Mouse (Mus musculus): ENCODE measurements around the gene Uncx. TPM values are rescaled to one million over a fixed set of nuclear protein-coding genes. Genes with fewer than 3 reads are reported as not detected.
"Not testable (repeated sequence)": the region's sequence is repeated elsewhere in the genome, so short reads cannot be mapped to it uniquely, and the experiment has no call there.

Uncx gene
- polyA plus RNA-seq, 1 experiment = 1.1 TPM

DNA sequence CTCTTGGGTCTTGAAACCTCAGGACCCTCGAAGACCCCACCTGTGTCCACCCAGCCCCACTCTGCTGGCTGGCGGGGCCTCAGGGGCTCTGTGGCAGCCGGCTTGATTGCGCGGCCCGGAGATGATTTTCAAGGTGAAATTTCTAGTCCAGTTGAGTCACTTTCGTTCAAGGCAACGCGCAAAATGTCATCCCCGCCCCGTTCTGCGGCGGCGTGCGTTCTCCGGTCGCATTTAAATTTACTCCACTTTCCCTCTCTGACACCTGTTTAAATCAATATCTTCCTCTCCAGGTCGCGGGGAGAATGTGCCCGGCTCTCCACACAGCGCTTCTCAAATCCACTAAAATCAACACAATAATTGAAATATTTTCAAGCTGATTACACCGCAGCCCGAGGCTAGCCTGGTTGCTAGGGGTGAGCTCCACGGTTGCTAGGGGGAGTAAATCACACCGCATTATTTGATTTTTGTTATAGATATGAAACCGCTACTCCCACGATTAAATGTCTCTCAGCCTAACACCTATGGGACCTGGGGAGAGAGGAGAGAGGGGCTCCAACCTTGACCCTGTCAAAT is 37.0 kb downstream of the Uncx start:
- TF ChIP-seq CTCF (conservative IDR thresholded peaks at IDR 0.05; ENCODE audit: insufficient read depth, insufficient read length, low read depth, low read length) (no peak), POLR2A (IDR thresholded peaks at IDR 0.05; ENCODE audit: low read depth, low read length) (no peak)
- H3K36me3 ChIP-seq (ENCODE audit: control insufficient read depth, insufficient read depth, low read length) = no peaks in the 10 kb centered on the region
- 37% methylated on average over 27 of the region's 27 CpGs for WGBS
- H3K4me1 ChIP-seq (ENCODE audit: control insufficient read depth, insufficient read depth, low read length) = no peaks in the 10 kb centered on the region
- H3K4me3 ChIP-seq (ENCODE audit: insufficient read depth, low read depth, low read length) = no peak overlapping the region
- 0 out of 2 replicates have a peak, but pooled peaks cover 3% of the 10 kb centered on the region for H3K27me3 ChIP-seq (replicated peaks; ENCODE audit: control insufficient read depth, insufficient read depth, low read length)
- no peak for DNase-seq
- H3K27ac ChIP-seq (ENCODE audit: insufficient read depth, low read depth, low read length) = no peak overlapping the region

DNA sequence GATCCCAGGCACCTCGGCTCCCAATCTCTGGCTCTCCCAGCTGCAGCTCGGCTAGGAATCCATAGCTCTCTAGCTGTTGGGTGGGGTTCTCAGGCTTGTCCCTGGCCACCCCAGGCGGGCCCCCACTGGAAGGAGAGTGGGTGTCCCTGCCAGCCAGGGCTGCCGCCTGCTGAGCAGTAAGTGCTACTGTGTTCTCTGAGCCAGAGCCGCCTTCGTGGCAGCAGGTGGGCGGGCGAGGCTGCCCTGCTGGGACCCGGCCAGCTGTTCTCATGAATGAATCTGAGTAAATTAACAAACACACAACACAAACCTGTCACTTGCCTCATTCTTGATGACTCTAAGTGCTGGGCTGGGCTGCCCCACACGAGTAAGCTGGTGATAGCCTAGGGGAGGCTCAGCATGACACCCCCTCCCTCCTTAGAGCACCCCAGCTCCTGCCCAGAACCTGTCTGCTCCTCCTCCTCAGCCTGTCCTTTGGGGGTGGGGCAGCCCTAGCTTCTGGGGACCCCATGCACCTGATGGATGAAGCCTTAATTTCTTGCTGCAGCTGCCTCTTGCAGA is 38.1 kb downstream of the Uncx start:
- WGBS = 15% methylated on average over 10 of the region's 10 CpGs
- Histone ChIP-seq H3K27ac (ENCODE audit: insufficient read depth, low read depth, low read length) (no peak overlapping the region), H3K36me3 (ENCODE audit: control insufficient read depth, insufficient read depth, low read length) (no peaks in the 10 kb centered on the region), H3K4me1 (ENCODE audit: control insufficient read depth, insufficient read depth, low read length) (no peaks in the 10 kb centered on the region), H3K4me3 (ENCODE audit: insufficient read depth, low read depth, low read length) (no peak overlapping the region), H3K27me3 (replicated peaks; ENCODE audit: control insufficient read depth, insufficient read depth, low read length) (0 out of 2 replicates have a peak, but pooled peaks cover 3% of the 10 kb centered on the region)
- no peak for TF ChIP-seq POLR2A (IDR thresholded peaks at IDR 0.05; ENCODE audit: low read depth, low read length)
- no peak for TF ChIP-seq CTCF (conservative IDR thresholded peaks at IDR 0.05; ENCODE audit: insufficient read depth, insufficient read length, low read depth, low read length)
- DNase-seq = no peak

DNA sequence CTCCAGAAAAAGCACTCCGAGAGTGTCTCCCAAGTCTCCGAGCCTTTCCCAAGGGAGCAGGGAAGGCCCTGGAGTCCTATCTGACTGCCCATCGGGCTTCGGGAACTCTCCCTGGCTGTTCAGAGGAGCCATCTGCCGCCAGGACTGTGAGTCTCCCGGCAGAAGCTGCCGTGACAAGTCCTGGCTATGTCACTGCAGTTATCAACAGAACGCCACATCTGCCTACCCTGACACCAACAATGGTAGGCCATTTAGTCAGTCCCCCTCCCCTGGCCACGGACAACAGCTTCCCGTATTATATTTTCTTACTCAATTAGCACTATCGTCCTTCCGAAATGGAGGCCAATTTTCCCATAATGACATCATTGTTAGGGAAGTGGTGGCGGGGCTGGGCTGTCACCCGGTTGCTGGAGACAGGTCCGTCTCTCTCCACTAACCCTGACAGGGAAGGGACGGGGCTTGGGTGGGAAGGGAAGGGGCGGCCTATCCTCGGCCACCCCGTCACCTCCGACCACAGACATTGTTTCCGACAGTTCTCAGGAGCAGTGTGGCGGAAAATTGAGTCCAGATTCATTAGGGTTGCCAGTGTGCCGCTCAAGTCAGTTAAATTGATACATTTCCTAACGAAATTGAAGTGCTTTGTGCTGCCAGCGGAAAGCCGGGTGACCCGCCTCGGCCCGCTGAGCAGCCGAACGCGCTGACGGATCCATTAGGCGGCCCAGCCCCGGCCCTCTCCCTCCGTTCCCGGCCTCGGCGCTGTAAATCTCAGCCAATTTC is 41.9 kb downstream of the Uncx start:
- H3K4me3 ChIP-seq (ENCODE audit: insufficient read depth, low read depth, low read length) = no peak overlapping the region

GRCm38 (mm10) chr5:139585748-139586060 is 42.4 kb downstream of the Uncx start:
- no peak for TF ChIP-seq CTCF (conservative IDR thresholded peaks at IDR 0.05; ENCODE audit: insufficient read depth, insufficient read length, low read depth, low read length)
- TF ChIP-seq POLR2A (IDR thresholded peaks at IDR 0.05; ENCODE audit: low read depth, low read length) = no peak
- Histone ChIP-seq H3K36me3 (ENCODE audit: control insufficient read depth, insufficient read depth, low read length) (no peaks in the 10 kb centered on the region), H3K27ac (ENCODE audit: insufficient read depth, low read depth, low read length) (no peak overlapping the region), H3K27me3 (replicated peaks; ENCODE audit: control insufficient read depth, insufficient read depth, low read length) (0 out of 2 replicates have a peak, but pooled peaks cover 1% of the 10 kb centered on the region), H3K4me1 (ENCODE audit: control insufficient read depth, insufficient read depth, low read length) (no peaks in the 10 kb centered on the region), H3K4me3 (ENCODE audit: insufficient read depth, low read depth, low read length) (no peak overlapping the region)
- 7% methylated on average over 8 of the region's 8 CpGs for WGBS
- no peak for DNase-seq

More for the DNA sequence above, 41.9 kb downstream of the Uncx start:
- H3K27ac ChIP-seq (ENCODE audit: insufficient read depth, low read depth, low read length) = no peak overlapping the region
- H3K36me3 ChIP-seq (ENCODE audit: control insufficient read depth, insufficient read depth, low read length) = no peaks in the 10 kb centered on the region
- DNase-seq = no peak
- WGBS = 14% methylated on average over 39 of the region's 39 CpGs
- 0 out of 2 replicates have a peak, but pooled peaks cover 1% of the 10 kb centered on the region for H3K27me3 ChIP-seq (replicated peaks; ENCODE audit: control insufficient read depth, insufficient read depth, low read length)
- TF ChIP-seq POLR2A (IDR thresholded peaks at IDR 0.05; ENCODE audit: low read depth, low read length) (no peak), CTCF (conservative IDR thresholded peaks at IDR 0.05; ENCODE audit: insufficient read depth, insufficient read length, low read depth, low read length) (no peak)
- H3K4me1 ChIP-seq (ENCODE audit: control insufficient read depth, insufficient read depth, low read length) = no peaks in the 10 kb centered on the region

- H3K27me3 ChIP-seq (replicated peaks; ENCODE audit: control insufficient read depth, insufficient read depth, low read length); H3K4me1 ChIP-seq (ENCODE audit: control insufficient read depth, insufficient read depth, low read length); H3K36me3 ChIP-seq (ENCODE audit: control insufficient read depth, insufficient read depth, low read length); H3K4me3 ChIP-seq (ENCODE audit: insufficient read depth, low read depth, low read length); H3K27ac ChIP-seq (ENCODE audit: insufficient read depth, low read depth, low read length); DNase-seq: not testable (repeated sequence)
- 90% methylated on average over 4 of the region's 5 CpGs for WGBS
- TF ChIP-seq CTCF (conservative IDR thresholded peaks at IDR 0.05; ENCODE audit: insufficient read depth, insufficient read length, low read depth, low read length) = 0 out of 2 replicates have a peak, but pooled peaks have one; percentile 18
These were observed 44.2 kb downstream of the Uncx start for GRCm38 (mm10) chr5:139587459-139587858.

DNA sequence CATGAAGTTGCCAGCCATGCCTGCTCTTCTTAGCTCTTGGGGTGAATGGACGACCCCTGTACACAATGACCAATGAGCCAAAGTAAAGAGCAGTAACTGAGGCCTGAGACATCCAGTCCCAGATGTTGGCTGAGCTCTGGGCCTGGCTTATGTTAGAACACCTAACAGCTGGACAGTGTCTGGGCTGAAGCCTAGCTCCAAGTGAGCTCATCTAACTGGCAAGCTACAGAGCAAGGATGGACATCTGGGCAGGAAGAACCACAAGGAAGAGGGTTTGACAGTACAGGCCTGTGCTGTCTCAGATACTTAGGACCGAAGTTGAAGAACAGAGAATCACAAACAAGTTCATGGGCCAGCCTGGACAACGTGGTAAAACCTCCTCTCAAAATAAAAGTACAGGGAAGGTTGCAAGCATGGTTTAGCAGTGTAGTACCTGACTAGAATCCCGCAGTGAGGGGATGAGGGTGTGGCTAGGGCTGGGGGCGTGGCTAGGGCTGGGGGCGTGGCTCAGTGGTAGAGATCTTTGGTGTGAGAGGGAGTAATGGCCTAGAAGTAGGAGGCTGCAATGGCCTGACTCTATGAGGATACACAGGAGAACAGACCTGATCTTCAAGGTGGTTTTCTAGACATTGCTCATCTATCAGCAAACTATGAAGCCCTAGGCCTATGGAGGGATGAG is 47.5 kb downstream of the Uncx start:
- WGBS = 49% methylated on average over 6 of the region's 6 CpGs
- H3K27ac ChIP-seq (ENCODE audit: insufficient read depth, low read depth, low read length); H3K36me3 ChIP-seq (ENCODE audit: control insufficient read depth, insufficient read depth, low read length); H3K4me1 ChIP-seq (ENCODE audit: control insufficient read depth, insufficient read depth, low read length); H3K27me3 ChIP-seq (replicated peaks; ENCODE audit: control insufficient read depth, insufficient read depth, low read length); H3K4me3 ChIP-seq (ENCODE audit: insufficient read depth, low read depth, low read length): not testable (repeated sequence)
- peak; percentile 4 for DNase-seq

- no peak overlapping the region for H3K4me3 ChIP-seq (ENCODE audit: insufficient read depth, low read depth, low read length)
- DNase-seq = peak; percentile 88
- TF ChIP-seq POLR2A (IDR thresholded peaks at IDR 0.05; ENCODE audit: low read depth, low read length) (no peak), CTCF (conservative IDR thresholded peaks at IDR 0.05; ENCODE audit: insufficient read depth, insufficient read length, low read depth, low read length) (no peak)
- no peaks in the 10 kb centered on the region for H3K27me3 ChIP-seq (replicated peaks; ENCODE audit: control insufficient read depth, insufficient read depth, low read length)
- no peak overlapping the region for H3K27ac ChIP-seq (ENCODE audit: insufficient read depth, low read depth, low read length)
- no peaks in the 10 kb centered on the region for H3K4me1 ChIP-seq (ENCODE audit: control insufficient read depth, insufficient read depth, low read length)
- no peaks in the 10 kb centered on the region for H3K36me3 ChIP-seq (ENCODE audit: control insufficient read depth, insufficient read depth, low read length)
- 58% methylated on average over 3 of the region's 3 CpGs for WGBS
These were observed 48.7 kb downstream of the Uncx start for GRCm38 (mm10) chr5:139592011-139592410.

All from kidney, adult 2 months (tissue).